Mouse (Mus musculus) stomach, postnatal 0 days (tissue): ENCODE measurements around the gene Phldb3. TPM values are rescaled to one million over a fixed set of nuclear protein-coding genes. Genes with fewer than 3 reads are reported as not detected.

ENCODE experiments used
- ATAC-seq: fragments of 200-750 bp; cut with Nextera tagmentation; 2 replicates; pipeline ENCODE4 v1.8.0; 2017; ENCODE audit not compliant: low FRiP score, low TSS enrichment
- DNase-seq: peaks from one replicate; pipeline ENCODE4 v3.0.0-alpha.2; 2016; ENCODE audit warnings: low spot score
- H3K27ac ChIP-seq: fragments of 300-500 bp; sonication (generic); replicated peaks from 2 replicates; pipeline ENCODE4 v1.5.1; 2014; ENCODE audit warnings: mild to moderate bottlenecking, control low read depth
- H3K27me3 ChIP-seq: fragments of 300-500 bp; sonication (generic); 2 replicates; pipeline ENCODE4 v1.6.1; 2014; ENCODE audit warnings: low read length; ENCODE audit not compliant: control insufficient read depth, insufficient read depth
- H3K36me3 ChIP-seq: fragments of 300-500 bp; sonication (generic); 2 replicates; pipeline ENCODE4 v1.6.1; 2014; ENCODE audit warnings: low read length, mixed read lengths; ENCODE audit not compliant: control insufficient read depth, insufficient read depth
- H3K4me1 ChIP-seq: fragments of 300-500 bp; sonication (generic); replicated peaks from 2 replicates; pipeline ENCODE4 v1.6.1; 2014; ENCODE audit warnings: antibody characterized with exemption; ENCODE audit not compliant: control insufficient read depth, insufficient read depth
- H3K4me2 ChIP-seq: fragments of 300-500 bp; sonication (generic); replicated peaks from 2 replicates; pipeline ENCODE4 v1.6.1; 2014; ENCODE audit warnings: low read depth, mild to moderate bottlenecking, control low read depth, moderate library complexity
- H3K4me3 ChIP-seq: fragments of 300-500 bp; sonication (generic); 2 replicates; pipeline ENCODE4 v1.5.1; 2014; ENCODE audit warnings: low read depth, low read length, control low read depth
- H3K9ac ChIP-seq: fragments of 300-500 bp; sonication (generic); 2 replicates; pipeline ENCODE4 v1.6.1; 2014; ENCODE audit warnings: mild to moderate bottlenecking, low read length, control low read depth, mixed read lengths
- H3K9me3 ChIP-seq: fragments of 300-500 bp; sonication (generic); 2 replicates; pipeline ENCODE4 v1.6.1; 2016; ENCODE audit warnings: low read length; ENCODE audit not compliant: control insufficient read depth
- CTCF ChIP-seq: IDR thresholded peaks from 2 replicates; pipeline ENCODE4 v1.5.1; 2016; ENCODE audit warnings: antibody characterized with exemption, low read depth, mild to moderate bottlenecking, moderate library complexity
- EP300 ChIP-seq: optimal IDR thresholded peaks from 2 replicates; pipeline ENCODE3; 2016; ENCODE audit warnings: antibody characterized with exemption
- WGBS: fragments of 180-500 bp; shearing (Covaris S2); extraction: QIAGEN DNeasy Blood & Tissue Kit; methylation state at CpG from one replicate; pipeline ENCODE4 v1.1.7; 2014; 5-methylcytosine and 5-hydroxymethylcytosine counted together
- polyA plus RNA-seq: library from polyadenylated mRNA; unstranded; fragments of >200 nt; fragmentation: Nextera tagmentation; extraction: Ambion mirVana; gene quantifications from 2 replicates; pipeline ENCODE4 v1.2.1, GENCODE M21; 2015

Phldb3 gene
- polyA plus RNA-seq, result 1.2 TPM in 2 replicates

- Histone ChIP-seq H3K4me1 (peaks cover 9% of the 10 kb centered on the region), H3K36me3 (no peaks in the 10 kb centered on the region; the same call in 1 of the 2 replicates), H3K9me3 (no peaks in the 10 kb centered on the region), H3K27me3 (no peaks in the 10 kb centered on the region), H3K4me3 (peak within 1 kb of the TSS; percentile 67), H3K27ac (peak within 1 kb of the TSS; percentile 87), H3K9ac (peak within 1 kb of the TSS; percentile 68), H3K4me2 (peak within 1 kb of the TSS; percentile 79)
- ATAC-seq, result peak; percentile 73
- no peak for TF ChIP-seq CTCF
- TF ChIP-seq EP300, result no peak
- WGBS, result 4% methylated on average over 26 of the region's 27 CpGs
- DNase-seq, result peak; percentile 73
These were observed at the start of gene Phldb3 for GRCm38 (mm10) chr7:24610144-24610878. Phldb3 (plus strand) TSS chr7:24610763.

- Histone ChIP-seq H3K27ac (peak overlapping the region; percentile 58), H3K27me3 (no peaks in the 10 kb centered on the region), H3K4me2 (no peak overlapping the region), H3K4me3 (no peak overlapping the region), H3K36me3 (peaks cover 2% of the 10 kb centered on the region; the same call in 1 of the 2 replicates), H3K9ac (no peak overlapping the region), H3K9me3 (no peaks in the 10 kb centered on the region), H3K4me1 (no peaks in the 10 kb centered on the region)
- ATAC-seq (no peak), DNase-seq (no peak)
- 81% methylated on average over 4 of the region's 4 CpGs for WGBS
- no peak for TF ChIP-seq EP300
- TF ChIP-seq CTCF, result no peak
These were observed 49.1 kb upstream of the Phldb3 start for GRCm38 (mm10) chr7:24561450-24561849.

GRCm38 (mm10) chr7:24563191-24563836 is 47.2 kb upstream of the Phldb3 start:
- TF ChIP-seq CTCF (no peak), EP300 (no peak)
- Histone ChIP-seq H3K9me3 (no peaks in the 10 kb centered on the region), H3K27me3 (no peaks in the 10 kb centered on the region), H3K9ac (no peak overlapping the region), H3K4me3 (no peak overlapping the region), H3K36me3 (peaks cover 3% of the 10 kb centered on the region), H3K27ac (no peak overlapping the region), H3K4me1 (no peaks in the 10 kb centered on the region), H3K4me2 (no peak overlapping the region)
- ATAC-seq (no peak), DNase-seq (no peak)
- WGBS, result 87% methylated on average over 8 of the region's 8 CpGs

GRCm38 (mm10) chr7:24563837-24564206 is 46.7 kb upstream of the Phldb3 start:
- Histone ChIP-seq H3K9ac (no peak overlapping the region), H3K27me3 (no peaks in the 10 kb centered on the region), H3K27ac (no peak overlapping the region), H3K4me3 (no peak overlapping the region), H3K36me3 (peaks cover 3% of the 10 kb centered on the region), H3K4me1 (no peaks in the 10 kb centered on the region), H3K9me3 (no peaks in the 10 kb centered on the region), H3K4me2 (no peak overlapping the region)
- no peak for TF ChIP-seq CTCF
- TF ChIP-seq EP300, result no peak
- DNase-seq, result no peak
- ATAC-seq, result no peak
- 78% methylated on average over 4 of the region's 4 CpGs for WGBS

GRCm38 (mm10) chr7:24564607-24565265 is 45.8 kb upstream of the Phldb3 start:
- Histone ChIP-seq H3K4me2 (no peak overlapping the region), H3K9me3 (no peaks in the 10 kb centered on the region), H3K4me1 (no peaks in the 10 kb centered on the region), H3K36me3 (peaks cover 3% of the 10 kb centered on the region), H3K27ac (no peak overlapping the region), H3K4me3 (no peak overlapping the region), H3K27me3 (no peaks in the 10 kb centered on the region), H3K9ac (no peak overlapping the region)
- TF ChIP-seq EP300, result no peak
- TF ChIP-seq CTCF, result peak; percentile 89
- ATAC-seq (peak; percentile 55), DNase-seq (peak; percentile 82)
- WGBS, result 68% methylated on average over 6 of the region's 6 CpGs

GRCm38 (mm10) chr7:24565627-24566026 is 44.9 kb upstream of the Phldb3 start:
- Histone ChIP-seq H3K4me2 (no peak overlapping the region), H3K9ac (no peak overlapping the region), H3K27ac (no peak overlapping the region), H3K27me3 (no peaks in the 10 kb centered on the region), H3K36me3 (peaks cover 3% of the 10 kb centered on the region), H3K9me3 (no peaks in the 10 kb centered on the region), H3K4me3 (no peak overlapping the region), H3K4me1 (no peaks in the 10 kb centered on the region)
- DNase-seq (no peak), ATAC-seq (no peak)
- TF ChIP-seq EP300, result no peak
- TF ChIP-seq CTCF, result no peak
- 96% methylated on average over 11 of the region's 11 CpGs for WGBS
